Mouse (Mus musculus) neutrophil, adult 5-6 weeks (primary cell): ENCODE data around the gene Sec14l1. TPM values are rescaled to one million over a fixed set of nuclear protein-coding genes. Genes with fewer than 3 reads are reported as not detected.

Source experiments
- ATAC-seq: fragments of 151-379, 151-347 bp; 2 replicates; pipeline ENCODE4 v1.8.0; 2017; ENCODE audit warnings: mild to moderate bottlenecking, moderate TSS enrichment; ENCODE audit not compliant: insufficient number of reproducible peaks, poor library complexity, low FRiP score, severe bottlenecking; ENCODE audit errors: extremely low read depth
- total RNA-seq: library from RNA; stranded (forward); fragments of 200-1000 nt; gene quantifications from 2 replicates; pipeline ENCODE4 v1.2.3, GENCODE M21; 2017

The Sec14l1 gene
- total RNA-seq, 1 experiment from 2014 or later = 116 TPM

- no peak for ATAC-seq
These were observed 9.1 kb upstream of the Sec14l1 start for GRCm38 (mm10) chr11:117105850-117106249.

- no peak for ATAC-seq
These were observed 8.2 kb upstream of the Sec14l1 start for GRCm38 (mm10) chr11:117106633-117107334.

GRCm38 (mm10) chr11:117107837-117108236, 7.1 kb upstream of the Sec14l1 start:
- ATAC-seq = no peak

GRCm38 (mm10) chr11:117108595-117108994, 6.4 kb upstream of the Sec14l1 start:
- no peak for ATAC-seq

GRCm38 (mm10) chr11:117109179-117109954, 5.6 kb upstream of the Sec14l1 start:
- peak; percentile 80 for ATAC-seq

GRCm38 (mm10) chr11:117111967-117112648, 2.9 kb upstream of the Sec14l1 start:
- ATAC-seq = no peak

GRCm38 (mm10) chr11:117112649-117113051, 2.3 kb upstream of the Sec14l1 start:
- no peak for ATAC-seq

GRCm38 (mm10) chr11:117113377-117113776, 1.6 kb upstream of the Sec14l1 start:
- ATAC-seq = no peak

- no peak for ATAC-seq
These were observed 757 bp upstream of the Sec14l1 start for GRCm38 (mm10) chr11:117114231-117114591.

GRCm38 (mm10) chr11:117115346-117116219, 615 bp downstream of the Sec14l1 start:
- ATAC-seq = no peak

GRCm38 (mm10) chr11:117116350-117117303, 1.7 kb downstream of the Sec14l1 start:
- ATAC-seq = no peak

- ATAC-seq = no peak
These were observed 2.4 kb downstream of the Sec14l1 start for GRCm38 (mm10) chr11:117117321-117117720.

GRCm38 (mm10) chr11:117117791-117118190, 2.8 kb downstream of the Sec14l1 start:
- ATAC-seq = no peak

GRCm38 (mm10) chr11:117118248-117118647, 3.3 kb downstream of the Sec14l1 start:
- ATAC-seq = no peak

- ATAC-seq = no peak
These were observed 3.9 kb downstream of the Sec14l1 start for GRCm38 (mm10) chr11:117118721-117119321.

- no peak for ATAC-seq
These were observed 4.8 kb downstream of the Sec14l1 start for GRCm38 (mm10) chr11:117119723-117120122.

GRCm38 (mm10) chr11:117120285-117121163, 5.6 kb downstream of the Sec14l1 start:
- no peak for ATAC-seq
